ENCODE assay signal across 8 mouse cellular contexts in the genomic region with DNA sequence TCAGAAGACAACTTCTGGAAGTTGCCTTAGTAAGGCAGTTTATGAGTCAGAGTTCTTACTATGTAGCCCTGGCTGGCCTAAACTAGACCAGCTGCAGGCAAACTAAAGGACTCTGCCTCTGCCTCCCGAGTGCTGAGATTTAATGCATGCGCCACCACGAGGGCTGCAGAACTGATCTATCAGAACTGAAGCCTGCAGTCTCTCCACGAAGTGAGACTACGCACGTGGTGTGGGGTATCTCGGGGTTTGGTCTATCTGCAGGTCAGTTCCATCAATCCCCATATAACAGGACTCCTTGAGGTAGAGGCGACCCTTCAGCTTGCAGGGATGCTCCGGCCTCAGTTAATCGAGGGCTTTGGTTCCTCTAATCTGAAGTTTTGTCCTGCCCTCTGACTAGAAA. TPM values are rescaled to one million over a fixed set of nuclear protein-coding genes. Genes with fewer than 3 reads are reported as not detected.
A peak's percentile ranks its signal among the peaks of the same experiment; 100 is the strongest.
DNase-seq lines count a peak whose midpoint lies in the region; ATAC-seq and TF ChIP-seq lines count a peak whose summit lies in the region.

No protein-coding gene starts in this region.

- H3K27ac ChIP-seq in liver, adult 2 months (replicated peaks; ENCODE audit: insufficient read depth, low read depth, low read length): no peak overlapping the region
- H3K27ac ChIP-seq in bone marrow, adult 2 months (ENCODE audit: control insufficient read depth, insufficient read depth, low read depth, low read length, poor library complexity): peak overlapping the region; percentile 43
- peak overlapping the region; percentile 86 for H3K27ac ChIP-seq in forebrain, embryonic 12.5 days
- peak overlapping the region; percentile 93 for H3K27ac ChIP-seq in midbrain, embryonic 10.5 days (replicated peaks)

- H3K4me3 ChIP-seq in liver, adult 2 months (ENCODE audit: insufficient read depth, low read depth, low read length): peak overlapping the region; percentile 79
- peak overlapping the region; percentile 92 for H3K4me3 ChIP-seq in bone marrow, adult 2 months (replicated peaks; ENCODE audit: control insufficient read depth, low read depth, low read length)
- peak overlapping the region; percentile 77 for H3K4me3 ChIP-seq in forebrain, embryonic 12.5 days (replicated peaks)
- peak overlapping the region; percentile 75 for H3K4me3 ChIP-seq in midbrain, embryonic 10.5 days

- TF ChIP-seq POLR2A in liver, adult 2 months (IDR thresholded peaks at IDR 0.05; ENCODE audit: extremely low read depth, insufficient read depth, low read length): no peak
- TF ChIP-seq POLR2A in bone marrow, adult 2 months (IDR thresholded peaks at IDR 0.05; ENCODE audit: borderline replicate concordance, control insufficient read depth, low read depth, low read length): no peak

- H3K27me3 ChIP-seq in liver, adult 2 months (ENCODE audit: control insufficient read depth, insufficient read depth, low read length): no peaks in the 10 kb centered on the region
- no peaks in the 10 kb centered on the region for H3K27me3 ChIP-seq in forebrain, embryonic 12.5 days
- H3K27me3 ChIP-seq in midbrain, embryonic 10.5 days (ENCODE audit: low read depth, poor library complexity, severe bottlenecking): no peaks in the 10 kb centered on the region

- 0 out of 2 replicates have a peak, but pooled peaks cover under 1% of the 10 kb centered on the region for H3K36me3 ChIP-seq in liver, adult 2 months (ENCODE audit: control insufficient read depth, insufficient read depth, low read length)
- peaks cover 19% of the 10 kb centered on the region for H3K36me3 ChIP-seq in forebrain, embryonic 12.5 days (replicated peaks)
- peaks cover 39% of the 10 kb centered on the region for H3K36me3 ChIP-seq in midbrain, embryonic 10.5 days

- peak overlapping the region; percentile 63 for H3K9ac ChIP-seq in liver, adult 2 months (ENCODE audit: low read depth, low read length)
- H3K9ac ChIP-seq in forebrain, embryonic 12.5 days: peak overlapping the region; percentile 94

- ATAC-seq in forebrain, embryonic 12.5 days (ENCODE audit: low FRiP score): peak; percentile 45
- ATAC-seq in inflammation-experienced regulatory T-cells, adult 6 months: no peak

- 10% methylated on average over 10 of the region's 10 CpGs for WGBS in liver, adult 2 months
- WGBS in bone marrow, adult 2 months: 4% methylated on average over 10 of the region's 10 CpGs
- WGBS in forebrain, embryonic 12.5 days: 2% methylated on average over 10 of the region's 10 CpGs
- WGBS in midbrain, embryonic 10.5 days: 4% methylated on average over 10 of the region's 10 CpGs

- DNase-seq in liver, adult 2 months (ENCODE audit: extremely low read depth, low read depth, low spot score): peak; percentile 5
- DNase-seq in liver: no peak
- DNase-seq in kidney, postnatal 25 days: peak; percentile 16 to 51
- DNase-seq in midbrain, embryonic 10.5 days (ENCODE audit: low spot score): no peak
- no peak for DNase-seq in ovary, adult 18-20 months (ENCODE audit: low spot score)

- peaks cover 12% of the 10 kb centered on the region for H3K4me1 ChIP-seq in liver, adult 2 months (ENCODE audit: control insufficient read depth, insufficient read depth, low read length)
- peaks cover 3% of the 10 kb centered on the region; the same call in 1 of the 2 replicates for H3K4me1 ChIP-seq in bone marrow, adult 2 months (ENCODE audit: control insufficient read depth, insufficient read depth, low read length)
- H3K4me1 ChIP-seq in forebrain, embryonic 12.5 days: peaks cover 15% of the 10 kb centered on the region
- H3K4me1 ChIP-seq in midbrain, embryonic 10.5 days: peaks cover 21% of the 10 kb centered on the region

- H3K79me2 ChIP-seq in liver, adult 2 months (ENCODE audit: control insufficient read depth, insufficient read depth, low read length): no peaks in the 10 kb centered on the region; the same call in 1 of the 2 replicates

- H3K9me3 ChIP-seq in forebrain, embryonic 12.5 days: no peaks in the 10 kb centered on the region
- no peaks in the 10 kb centered on the region for H3K9me3 ChIP-seq in midbrain, embryonic 10.5 days (replicated peaks)

- peak overlapping the region; percentile 84 for H3K4me2 ChIP-seq in forebrain, embryonic 12.5 days

- TF ChIP-seq CTCF in liver, adult 2 months (IDR thresholded peaks at IDR 0.05; ENCODE audit: low read depth, low read length): no peak
- TF ChIP-seq CTCF in bone marrow, adult 2 months (IDR thresholded peaks at IDR 0.05; ENCODE audit: control insufficient read depth, insufficient read depth, low read length): no peak

RNA-seq across cellular contexts. Expression of a gene that starts 0.6 kb away (rescaled TPM):
- total RNA-seq in liver, adult 2 months (2014; rRNA removed): 7.1 and 8.7 TPM in 2 replicates
- 6.7 and 9.5 TPM in 2 replicates for polyA plus RNA-seq in liver, adult 2 months (2012; rRNA removed)
- 19.0 and 48.4 TPM in 2 replicates for polyA plus RNA-seq in bone marrow, adult 2 months (2011; ENCODE audit: insufficient read depth, insufficient read length, low replicate concordance, missing spikeins)
- polyA plus RNA-seq in forebrain, embryonic 12.5 days (2016; fragmentation: Nextera tagmentation; extraction: Ambion mirVana): 22.8 and 29.1 TPM in 2 replicates
- 20.9 and 21.3 TPM in 2 replicates for polyA plus RNA-seq in midbrain, embryonic 10.5 days (2016; fragmentation: Nextera tagmentation; extraction: Ambion mirVana)
- polyA plus RNA-seq in inflammation-experienced regulatory T-cells, adult 6 months (2017; shearing (Covaris generic)): 10 to 100 TPM; 24.1 to 37.9 (median 35.3) TPM

RNA-seq across cellular contexts. Expression of a gene that starts 39.9 kb away (rescaled TPM):
- under 0.01 and 0.13 TPM in 2 replicates for total RNA-seq in liver, adult 2 months (2014; rRNA removed)
- polyA plus RNA-seq in liver, adult 2 months (2012; rRNA removed): not detected in 2 replicates
- 16.1 and 16.3 TPM in 2 replicates for polyA plus RNA-seq in bone marrow, adult 2 months (2011; ENCODE audit: insufficient read depth, insufficient read length, low replicate concordance, missing spikeins)
- 11.4 and 13.0 TPM in 2 replicates for polyA plus RNA-seq in forebrain, embryonic 12.5 days (2016; fragmentation: Nextera tagmentation; extraction: Ambion mirVana)
- 20.5 and 24.9 TPM in 2 replicates for polyA plus RNA-seq in midbrain, embryonic 10.5 days (2016; fragmentation: Nextera tagmentation; extraction: Ambion mirVana)
- polyA plus RNA-seq in inflammation-experienced regulatory T-cells, adult 6 months (2017; shearing (Covaris generic)): 10 to 100 TPM in 1 of 3 experiments, 1 to 10 TPM in 2; 2.3 to 11.8 (median 3.3) TPM

RNA-seq across cellular contexts. Expression of a gene that starts 40.0 kb away (rescaled TPM):
- 9.1 and 13.3 TPM in 2 replicates for total RNA-seq in liver, adult 2 months (2014; rRNA removed)
- polyA plus RNA-seq in liver, adult 2 months (2012; rRNA removed): 1.6 and 2.2 TPM in 2 replicates
- polyA plus RNA-seq in bone marrow, adult 2 months (2011; ENCODE audit: insufficient read depth, insufficient read length, low replicate concordance, missing spikeins): 19.5 and 43.3 TPM in 2 replicates
- polyA plus RNA-seq in forebrain, embryonic 12.5 days (2016; fragmentation: Nextera tagmentation; extraction: Ambion mirVana): 107 and 112 TPM in 2 replicates
- polyA plus RNA-seq in midbrain, embryonic 10.5 days (2016; fragmentation: Nextera tagmentation; extraction: Ambion mirVana): 124 TPM in 2 replicates
- polyA plus RNA-seq in inflammation-experienced regulatory T-cells, adult 6 months (2017; shearing (Covaris generic)): 10 to 100 TPM; 62.9 to 75.8 (median 66.2) TPM

Comparison
In these comparisons a context has a peak if more than half of its experiments do, and no peak if none do; other contexts are left out.
1. DNase-seq: peak in liver, adult 2 months (single experiment) and kidney, postnatal 25 days (2 of 2); none in liver (single experiment), midbrain, embryonic 10.5 days (single experiment) and ovary, adult 18-20 months (single experiment).
2. Peak in every context shown above with its lines, with median percentiles within 50 percentile points of each other: H3K4me3 ChIP-seq.